Mouse (Mus musculus) adrenal gland, postnatal 10 days (tissue): ENCODE measurements around the gene Gm45808. TPM values are rescaled to one million over a fixed set of nuclear protein-coding genes. Genes with fewer than 3 reads are reported as not detected.
"Not testable (repeated sequence)": the region's sequence is repeated elsewhere in the genome, so short reads cannot be mapped to it uniquely, and the experiment has no call there.

Experiments used
- DNase-seq: peaks from one replicate; pipeline ENCODE4 v3.0.0; 2021; ENCODE audit warnings: mixed read lengths
- total RNA-seq, 2 experiments: library from RNA; stranded (reverse); gene quantifications; 2 replicates each; pipeline ENCODE4 v1.2.3; 2021

Gene Gm45808
- total RNA-seq, 2 experiments from 2014 or later, result 26.0 to 27.9 TPM

GRCm38 (mm10) chr7:45467090-45467670 is 19.4 kb downstream of the Gm45808 start:
- DNase-seq, result no peak

GRCm38 (mm10) chr7:45466283-45467089 is 20.1 kb downstream of the Gm45808 start, which contains the start of gene Bax:
Gene Bax, minus strand, starts transcription at chr7:45466898.
- peak; percentile 96 for DNase-seq

- DNase-seq, result no peak
Observed at GRCm38 (mm10) chr7:45465549-45465948, 21.1 kb downstream of the Gm45808 start.

GRCm38 (mm10) chr7:45465112-45465511 is 21.5 kb downstream of the Gm45808 start:
- no peak for DNase-seq

GRCm38 (mm10) chr7:45463987-45464778 is 22.4 kb downstream of the Gm45808 start:
- no peak for DNase-seq

- DNase-seq, result not testable (repeated sequence)
Observed at GRCm38 (mm10) chr7:45462868-45463267, 23.7 kb downstream of the Gm45808 start.

GRCm38 (mm10) chr7:45462325-45462724 is 24.3 kb downstream of the Gm45808 start:
- no peak for DNase-seq

- no peak for DNase-seq
Observed at GRCm38 (mm10) chr7:45461781-45462180, 24.8 kb downstream of the Gm45808 start.

- no peak for DNase-seq
Observed at GRCm38 (mm10) chr7:45461326-45461725, 25.3 kb downstream of the Gm45808 start.

GRCm38 (mm10) chr7:45460860-45461314 is 25.7 kb downstream of the Gm45808 start:
- DNase-seq, result peak; percentile 83

- DNase-seq, result peak; percentile 26
Observed at GRCm38 (mm10) chr7:45460377-45460776, 26.2 kb downstream of the Gm45808 start.

GRCm38 (mm10) chr7:45459564-45460140 is 27.0 kb downstream of the Gm45808 start, which contains the start of gene Ftl1:
Gene Ftl1, minus strand, starts transcription at chr7:45459884.
- peak; percentile 97 for DNase-seq

GRCm38 (mm10) chr7:45458748-45459563 is 27.7 kb downstream of the Gm45808 start:
- peak; percentile 86 for DNase-seq

GRCm38 (mm10) chr7:45457204-45458060 is 29.2 kb downstream of the Gm45808 start:
- peak; percentile 40 for DNase-seq

- no peak for DNase-seq
Observed at GRCm38 (mm10) chr7:45456721-45457203, 29.8 kb downstream of the Gm45808 start.

- peak; percentile 19 for DNase-seq
Observed at GRCm38 (mm10) chr7:45455932-45456696, 30.5 kb downstream of the Gm45808 start.

- no peak for DNase-seq
Observed at GRCm38 (mm10) chr7:45454971-45455370, 31.6 kb downstream of the Gm45808 start.

- DNase-seq, result peak; percentile 87
Observed at GRCm38 (mm10) chr7:45451344-45451982, 35.1 kb downstream of the Gm45808 start.

- no peak for DNase-seq
Observed at GRCm38 (mm10) chr7:45449974-45450373, 36.6 kb downstream of the Gm45808 start.
